Mouse (Mus musculus): ENCODE data around the gene Pex19.

Gene Pex19

DNA sequence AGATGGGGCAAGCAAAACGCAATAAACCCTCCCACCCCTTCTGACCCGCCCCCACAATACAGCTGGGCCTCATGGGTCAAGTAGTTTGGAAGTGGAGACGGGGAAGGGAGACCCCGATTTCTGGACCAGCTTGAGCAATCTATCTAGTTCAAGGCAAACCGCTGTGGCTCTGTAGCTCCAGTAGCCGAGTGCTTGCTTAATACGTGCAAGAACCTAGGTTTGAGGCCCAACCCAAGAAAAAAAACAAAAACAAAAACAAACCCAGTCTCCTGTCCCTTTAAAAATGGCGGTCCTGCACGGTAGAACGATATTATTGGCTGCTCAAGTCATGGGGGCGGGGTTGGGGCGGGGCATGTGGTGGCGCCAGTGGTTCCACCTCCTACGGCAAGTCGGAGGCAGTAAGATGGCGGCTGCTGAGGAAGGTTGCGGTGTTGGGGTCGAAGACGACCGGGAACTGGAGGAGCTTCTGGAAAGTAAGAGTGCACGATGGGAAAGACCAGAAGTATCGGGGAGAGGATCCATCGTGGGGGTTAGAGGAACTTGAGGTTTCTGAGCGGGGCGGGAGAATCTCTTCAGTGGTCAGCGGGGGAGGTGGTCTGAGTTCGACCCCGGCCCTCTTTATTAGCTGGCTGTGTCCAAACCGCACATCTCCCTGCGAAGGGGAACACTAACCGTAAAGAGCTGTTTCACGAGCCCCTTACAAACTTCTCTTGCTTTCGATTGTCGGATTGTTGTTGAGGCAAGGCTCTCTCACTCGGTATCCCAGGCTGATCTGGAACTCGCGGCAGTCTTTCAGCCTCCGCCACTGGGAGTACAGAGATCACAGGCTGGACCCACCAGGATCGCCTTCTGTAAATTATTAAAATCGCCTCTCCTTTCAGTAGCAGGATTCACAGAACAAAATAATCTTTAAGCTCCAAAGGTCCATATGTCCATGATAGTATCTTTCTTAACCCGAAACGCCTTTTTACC is at the start of gene Pex19:
Pex19 (plus strand) TSS at position 380 of the 972 bp plus-strand sequence.
- DNase-seq (ENCODE audit: low spot score in 2 of 2): peak; percentile 35 to 64

DNA sequence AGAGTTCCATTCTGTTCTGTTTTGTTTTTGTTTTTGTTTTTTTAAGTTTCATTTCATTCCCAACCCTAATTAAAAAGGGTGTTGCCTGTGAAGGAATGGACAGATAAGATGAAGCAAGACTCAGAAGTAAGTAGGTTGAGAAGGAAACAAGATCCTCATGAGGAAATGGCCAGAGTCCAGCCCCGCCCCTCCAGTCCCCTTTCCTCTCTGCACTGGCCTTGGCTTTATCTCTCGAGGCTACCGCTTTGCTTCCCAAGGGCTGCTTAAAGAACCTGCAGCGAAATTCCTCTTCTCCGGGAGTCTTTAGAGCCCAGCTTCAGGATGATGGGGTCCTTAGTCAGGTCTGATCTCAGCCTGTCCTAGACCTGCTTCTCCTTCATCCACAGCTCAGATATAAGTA is 48.6 kb upstream of the Pex19 start:
- DNase-seq (ENCODE audit: low spot score in 2 of 2): no peak

DNA sequence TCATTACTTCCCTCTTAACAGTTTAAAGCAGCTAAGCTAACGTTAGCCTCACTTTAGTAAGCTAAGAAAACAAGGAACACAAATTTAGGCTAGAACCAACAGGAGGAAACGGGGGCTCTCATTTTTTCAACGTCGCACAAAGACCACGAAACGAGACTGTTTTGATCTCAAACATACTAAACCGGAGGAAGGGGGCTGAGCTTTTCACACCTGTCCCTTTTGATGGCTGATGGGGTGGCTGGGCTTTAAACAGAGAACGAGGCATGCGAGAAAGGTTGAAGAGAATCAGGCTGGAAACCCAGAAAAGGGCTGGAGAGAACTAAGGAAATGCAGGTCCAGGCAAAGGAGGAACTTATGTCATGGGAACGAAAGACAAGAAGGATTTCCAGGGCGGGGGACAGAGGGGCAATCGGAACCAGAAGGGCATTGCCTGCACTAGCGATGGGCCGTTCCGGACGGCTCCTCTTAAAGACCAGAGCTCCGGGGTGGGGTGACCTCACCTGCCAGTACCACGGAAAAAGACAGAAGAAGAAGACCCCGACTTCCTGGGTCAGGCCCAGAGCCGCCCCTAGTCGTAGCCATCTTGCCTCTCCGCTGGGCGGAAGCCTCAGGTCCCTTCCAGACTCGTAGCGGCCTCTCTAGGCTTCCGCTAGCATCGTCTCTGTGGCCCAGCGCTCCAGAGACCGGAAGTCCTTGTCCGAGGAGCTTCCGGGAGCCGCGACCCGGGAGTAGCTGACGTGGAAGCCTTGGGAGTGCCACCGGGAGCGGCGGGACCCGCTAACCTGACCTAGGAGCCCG is 44.3 kb upstream of the Pex19 start, which contains the start of the genes Copa and Ncstn:
Copa (plus strand) TSS at position 429 of the 798 bp plus-strand sequence.
Ncstn (minus strand) TSS at position 695 of the 798 bp plus-strand sequence.
- DNase-seq (ENCODE audit: low spot score in 2 of 2): peak; percentile 79 to 94

DNA sequence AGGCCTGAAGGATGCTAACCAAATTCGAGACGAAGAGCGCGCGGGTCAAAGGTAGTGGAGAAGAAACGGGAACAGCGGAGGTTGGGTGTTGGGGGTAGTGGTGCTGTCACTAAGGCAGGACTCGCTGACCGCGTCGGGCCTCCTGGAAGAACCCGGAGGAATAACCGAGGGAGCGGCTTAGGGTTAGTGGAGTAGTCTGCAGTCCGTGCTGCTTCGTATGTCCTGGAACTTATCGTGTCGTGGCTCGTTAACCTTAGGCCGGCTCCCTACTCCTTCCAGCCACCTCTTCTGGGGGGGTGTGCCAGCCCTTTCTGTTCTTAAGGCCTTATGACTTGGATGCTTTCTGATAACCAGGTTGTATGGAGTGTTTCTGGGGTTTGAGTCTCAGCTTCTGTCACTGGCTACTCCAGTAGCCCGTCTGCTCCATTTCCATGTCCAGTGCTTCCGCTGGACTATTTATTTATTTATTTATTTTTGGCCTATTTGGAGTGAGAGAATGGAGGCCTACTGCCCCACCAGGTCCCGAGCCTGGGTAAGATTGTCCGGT is 43.6 kb upstream of the Pex19 start:
- DNase-seq (ENCODE audit: low spot score in 2 of 2): no peak

DNA sequence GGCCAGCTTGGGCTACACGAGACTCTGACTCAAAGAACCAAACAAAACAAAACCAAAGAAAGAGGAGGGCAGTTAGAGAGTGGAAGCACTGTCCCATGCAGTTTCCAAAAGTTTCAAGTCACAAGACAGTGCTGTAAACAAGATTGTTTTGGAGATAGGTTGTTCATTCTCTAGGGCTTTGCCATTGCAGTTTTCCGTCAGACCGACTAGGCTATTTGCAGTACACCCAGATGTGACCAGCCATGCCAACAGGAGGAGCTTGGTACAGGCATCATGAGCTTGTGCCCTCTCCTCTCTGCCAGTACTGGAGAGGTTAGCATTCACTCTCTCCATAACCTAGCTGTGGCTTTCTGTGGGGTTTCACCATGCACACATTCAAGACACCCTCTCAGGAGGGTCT is 33.0 kb upstream of the Pex19 start:
- DNase-seq (ENCODE audit: low spot score in 2 of 2): no peak

DNA sequence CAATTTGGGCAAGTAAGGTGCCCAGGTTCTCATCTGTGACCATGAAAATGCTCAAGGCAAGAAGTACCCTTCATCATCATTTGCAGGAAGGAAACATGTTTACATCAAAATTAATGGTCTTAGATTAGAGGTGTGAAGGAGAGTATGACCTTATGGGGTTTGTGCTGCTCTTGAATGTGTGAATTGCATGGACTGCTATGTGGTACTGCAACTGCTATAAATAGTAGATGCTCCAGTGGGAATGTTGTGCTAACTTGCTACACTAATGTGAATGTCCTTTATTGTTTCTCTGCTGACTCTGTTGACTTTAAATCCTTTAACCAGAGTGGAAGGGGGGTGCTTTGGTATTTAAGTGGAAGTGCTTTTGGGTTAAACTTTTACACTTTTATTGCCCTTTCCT is 32.3 kb upstream of the Pex19 start:
- no peak for DNase-seq (ENCODE audit: low spot score in 2 of 2)

DNA sequence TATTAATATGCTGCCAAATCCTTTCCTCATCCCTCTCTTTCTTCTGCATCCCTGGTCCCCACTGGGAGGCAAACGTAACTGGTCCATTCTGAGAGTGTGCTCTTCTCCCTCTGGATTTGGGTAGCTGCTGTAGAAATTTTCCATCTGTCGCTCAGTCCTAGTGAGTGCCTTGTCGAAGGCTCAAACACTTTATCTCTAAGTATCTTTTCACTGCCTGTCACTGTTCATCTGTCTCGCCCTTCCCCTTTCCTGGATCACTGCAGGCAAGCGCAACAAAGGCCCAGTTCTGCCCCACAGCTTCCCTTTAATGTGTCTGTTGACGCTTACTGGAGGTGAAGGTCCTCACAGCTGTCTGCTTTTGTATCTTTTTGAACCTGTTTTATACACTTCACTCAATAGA is 31.4 kb upstream of the Pex19 start:
- no peak for DNase-seq (ENCODE audit: low spot score in 2 of 2)

DNA sequence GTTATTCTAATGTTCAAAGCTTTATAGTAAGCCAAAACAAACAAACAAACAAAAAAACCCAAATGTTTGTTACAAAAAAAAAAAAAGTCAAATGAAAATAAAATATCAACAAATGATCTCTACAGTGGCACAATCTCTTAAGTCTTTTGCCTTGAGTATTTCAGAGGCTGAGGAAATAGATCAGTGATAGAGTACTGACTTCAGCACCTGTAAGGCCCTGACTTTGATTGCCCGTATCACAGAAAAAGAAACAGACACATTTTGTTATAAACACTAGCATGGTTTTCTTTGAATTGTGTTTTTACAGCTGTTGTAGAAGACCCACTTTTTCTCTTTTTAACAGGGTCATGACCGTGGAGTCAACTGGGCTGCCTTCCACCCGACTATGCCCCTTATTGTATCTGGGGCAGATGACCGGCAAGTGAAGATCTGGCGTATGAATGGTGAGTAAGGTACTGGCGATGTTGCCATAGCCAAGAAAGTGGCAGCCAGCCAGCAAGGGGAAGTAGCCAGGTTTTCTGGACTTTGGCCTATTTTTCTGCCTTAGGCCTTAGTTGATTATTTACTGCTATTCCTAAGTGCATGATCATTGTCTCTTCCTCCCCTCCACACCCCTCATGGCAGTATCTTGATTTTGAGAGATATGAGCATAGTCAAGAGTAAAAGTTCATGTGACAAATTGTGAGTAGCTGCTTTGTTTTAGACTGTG is 27.1 kb upstream of the Pex19 start:
- DNase-seq (ENCODE audit: low spot score in 2 of 2): no peak

DNA sequence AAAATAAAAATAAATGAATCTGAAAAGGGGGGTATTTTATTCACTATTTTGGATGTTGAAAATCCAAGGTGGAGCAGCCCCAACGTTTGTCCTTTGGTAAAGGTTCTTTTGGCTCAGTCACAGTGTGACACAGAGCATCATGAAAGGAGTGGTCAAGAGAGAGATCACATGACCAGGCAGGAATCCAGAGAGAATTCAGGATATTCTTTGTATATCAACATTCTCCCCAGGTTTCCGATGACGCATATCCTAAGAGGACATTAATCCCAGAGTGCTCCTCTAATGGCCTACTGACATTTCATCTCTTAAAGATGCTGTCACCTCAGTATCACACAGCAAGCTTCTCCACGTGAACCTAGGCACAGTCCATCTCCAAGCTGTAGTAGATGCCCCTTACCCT is 22.9 kb upstream of the Pex19 start:
- no peak for DNase-seq (ENCODE audit: low spot score in 2 of 2)

DNA sequence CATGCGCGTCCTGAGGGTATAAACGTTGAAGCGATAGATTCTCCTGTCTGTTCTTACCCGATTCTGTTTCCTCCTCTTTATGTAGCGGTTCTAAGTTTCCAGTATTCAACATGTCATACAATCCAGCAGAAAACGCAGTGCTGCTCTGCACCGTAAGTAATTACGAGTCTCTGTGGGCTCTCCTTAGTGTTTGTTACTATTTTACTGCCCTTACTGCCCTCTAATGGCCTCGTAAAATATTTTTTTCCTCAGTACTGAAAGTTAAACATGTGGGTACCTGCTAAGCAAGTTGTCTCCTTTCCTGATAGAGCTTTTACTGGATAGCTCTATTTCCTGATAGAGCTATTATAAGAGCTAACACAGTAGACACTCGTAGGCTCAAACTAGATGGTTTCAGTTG is 21.5 kb upstream of the Pex19 start:
- DNase-seq (ENCODE audit: low spot score in 2 of 2): no peak

DNA sequence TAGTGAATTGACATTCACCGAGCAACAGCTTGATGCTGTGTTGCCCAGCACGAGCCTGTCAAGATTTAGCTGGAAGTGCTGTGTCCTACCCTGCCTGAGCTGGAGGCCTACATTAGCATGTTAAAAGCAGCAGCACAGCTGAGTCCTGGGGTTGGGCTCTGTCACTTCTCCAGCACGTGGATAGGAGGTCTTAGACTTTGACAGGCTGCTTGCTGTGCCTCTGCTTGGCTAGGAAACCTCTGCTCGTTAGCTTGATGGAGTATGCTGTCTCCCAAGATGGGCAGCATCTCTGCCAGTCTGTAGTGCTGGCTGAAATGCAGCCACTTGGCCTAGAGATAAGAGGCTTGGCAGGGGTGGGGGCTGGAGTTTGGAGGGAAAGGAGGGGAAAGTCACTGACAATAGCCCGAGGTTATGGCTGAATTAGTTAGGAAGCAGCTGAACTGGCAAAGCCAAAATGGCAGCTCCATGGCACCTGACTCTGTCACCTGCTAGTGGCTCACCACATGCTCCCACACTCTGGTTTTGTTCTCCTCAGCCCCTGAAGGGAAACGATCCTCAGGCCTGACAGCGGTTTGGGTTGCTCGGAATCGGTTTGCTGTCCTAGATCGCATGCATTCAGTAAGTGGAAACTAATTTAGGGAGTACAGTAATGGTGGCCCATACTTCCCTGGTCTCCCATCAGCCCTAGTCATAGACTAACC is 18.6 kb upstream of the Pex19 start:
- DNase-seq (ENCODE audit: low spot score in 2 of 2): no peak

DNA sequence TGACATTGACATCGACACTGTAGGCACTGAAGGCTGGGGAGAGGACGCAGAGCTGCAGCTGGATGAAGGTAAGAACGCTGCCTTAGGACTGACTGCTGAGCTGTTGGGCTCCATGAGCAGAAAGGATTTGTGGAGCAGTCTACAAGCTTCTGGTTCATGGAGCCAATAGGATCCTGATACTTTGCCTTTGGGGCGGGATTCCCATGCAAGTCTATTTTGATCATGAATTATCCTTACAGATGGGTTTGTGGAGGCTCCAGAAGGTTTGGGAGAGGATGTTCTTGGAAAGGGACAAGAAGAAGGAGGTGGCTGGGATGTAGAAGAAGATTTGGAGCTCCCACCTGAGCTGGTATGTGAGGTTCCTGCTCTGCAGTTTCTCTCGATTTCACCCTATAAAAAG is 9.6 kb upstream of the Pex19 start:
- peak in 1 of 2 experiments; percentile 27 for DNase-seq (ENCODE audit: low spot score in 2 of 2)

DNA sequence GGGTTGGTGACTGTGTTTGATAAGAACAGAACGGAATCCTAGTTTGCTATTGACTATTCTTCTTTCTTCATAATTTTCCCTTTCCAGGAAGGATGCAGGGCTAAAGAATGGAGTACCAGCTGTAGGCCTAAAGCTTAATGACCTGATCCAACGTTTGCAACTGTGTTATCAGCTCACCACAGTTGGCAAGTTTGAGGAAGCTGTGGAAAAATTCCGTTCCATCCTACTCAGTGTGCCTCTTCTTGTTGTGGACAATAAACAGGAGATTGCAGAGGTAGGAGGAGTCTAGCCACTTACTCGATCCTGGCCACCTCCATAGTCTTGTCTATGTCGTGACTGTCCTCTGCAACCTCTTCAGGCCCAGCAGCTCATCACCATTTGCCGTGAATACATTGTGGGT is 7.5 kb upstream of the Pex19 start:
- no peak for DNase-seq (ENCODE audit: low spot score in 2 of 2)

DNA sequence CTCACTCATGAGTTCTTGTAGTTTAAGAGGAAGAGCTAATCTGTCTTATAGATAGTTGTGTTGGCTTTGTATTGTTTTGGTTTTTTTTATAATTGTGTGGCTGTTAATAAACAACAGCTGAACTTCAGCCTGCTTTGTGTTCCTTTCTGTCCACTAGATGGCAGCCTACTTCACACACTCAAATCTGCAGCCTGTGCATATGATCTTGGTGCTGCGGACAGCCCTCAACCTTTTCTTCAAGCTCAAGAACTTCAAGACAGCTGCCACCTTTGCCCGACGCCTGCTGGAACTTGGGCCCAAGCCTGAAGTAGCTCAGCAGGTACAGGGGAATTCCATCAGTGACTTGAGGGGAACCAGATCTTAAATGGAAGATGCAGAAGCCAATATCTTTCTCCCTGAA is 6.8 kb upstream of the Pex19 start:
- DNase-seq (ENCODE audit: low spot score in 2 of 2): peak in 1 of 2 experiments; percentile 52

DNA sequence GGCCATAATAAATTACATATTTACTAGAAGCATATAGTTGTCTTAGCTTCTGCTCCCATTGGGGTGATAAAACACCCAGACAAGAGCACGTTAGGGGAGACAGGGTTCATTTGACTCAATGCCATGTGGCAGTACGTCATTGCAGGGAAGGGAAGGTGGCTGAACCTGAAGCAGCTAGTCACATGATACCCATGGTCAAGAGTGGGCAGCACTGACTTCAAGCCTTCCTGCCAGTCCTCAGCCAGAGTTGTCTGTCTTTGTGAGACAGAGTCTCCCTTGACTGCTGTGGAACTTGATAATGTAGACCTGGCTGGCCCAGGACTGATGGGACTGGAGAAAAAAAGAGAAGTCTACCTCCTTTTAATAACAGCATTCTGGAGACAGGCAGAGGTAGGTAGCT is 3.9 kb upstream of the Pex19 start:
- no peak for DNase-seq (ENCODE audit: low spot score in 2 of 2)

DNA sequence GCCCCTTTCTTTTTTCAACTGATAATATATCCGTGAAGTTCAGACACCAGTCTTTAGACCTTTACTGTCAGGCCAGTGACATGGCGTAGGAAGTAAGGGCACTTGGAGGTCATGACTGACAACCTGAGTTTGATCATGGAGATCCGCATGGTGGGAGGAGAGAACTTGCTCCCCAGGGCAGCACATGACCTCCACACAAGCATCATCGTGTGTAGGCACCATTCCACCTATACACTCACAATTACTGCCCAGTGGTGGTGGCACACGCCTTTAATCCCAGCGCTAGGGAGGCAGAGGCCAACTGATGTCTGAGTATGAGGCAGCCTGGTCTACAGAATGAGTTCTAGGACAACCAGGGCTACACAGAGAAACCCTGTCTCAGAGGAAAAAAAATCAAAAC is 2.0 kb upstream of the Pex19 start:
- no peak for DNase-seq (ENCODE audit: low spot score in 2 of 2)

DNA sequence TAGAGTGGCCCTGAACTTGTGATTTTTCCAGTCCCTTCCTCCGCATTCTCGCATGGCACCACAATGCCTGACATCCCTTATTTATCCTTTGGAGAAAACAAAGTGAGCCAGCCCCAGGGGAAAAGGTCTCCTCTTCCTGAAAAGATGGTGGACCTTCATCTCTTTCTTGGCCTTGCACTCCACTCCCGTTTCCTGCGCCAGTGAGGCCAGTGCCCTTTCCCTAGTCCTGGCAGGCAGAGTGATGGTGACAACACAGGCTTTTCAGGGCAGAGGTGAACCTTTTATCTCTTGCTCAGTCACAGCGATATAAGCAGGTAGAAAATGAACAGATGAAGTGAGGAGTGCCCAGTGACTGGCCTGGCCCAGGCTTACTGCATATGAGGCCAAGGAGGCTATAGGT is 932 bp downstream of the Pex19 start:
- no peak for DNase-seq (ENCODE audit: low spot score in 2 of 2)

DNA sequence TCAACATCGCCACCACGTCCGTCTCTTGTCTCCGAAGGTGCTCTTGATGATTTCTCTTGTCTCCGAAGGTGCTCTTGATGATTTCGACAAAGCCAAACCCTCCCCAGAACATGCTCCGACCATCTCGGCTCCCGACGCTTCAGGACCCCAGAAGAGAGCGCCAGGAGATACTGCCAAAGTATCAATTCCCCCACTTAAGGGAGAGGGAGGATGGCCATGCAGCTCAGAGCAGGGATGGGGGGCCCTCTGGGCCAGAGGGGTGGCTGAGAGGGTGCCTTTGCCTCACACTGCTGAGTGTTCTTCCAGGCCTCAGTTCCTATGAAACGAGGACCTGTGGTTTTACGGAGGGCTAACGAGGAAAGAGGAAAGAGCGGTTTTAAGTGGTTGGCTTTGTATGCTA is 2.0 kb downstream of the Pex19 start:
- no peak for DNase-seq (ENCODE audit: low spot score in 2 of 2)

DNA sequence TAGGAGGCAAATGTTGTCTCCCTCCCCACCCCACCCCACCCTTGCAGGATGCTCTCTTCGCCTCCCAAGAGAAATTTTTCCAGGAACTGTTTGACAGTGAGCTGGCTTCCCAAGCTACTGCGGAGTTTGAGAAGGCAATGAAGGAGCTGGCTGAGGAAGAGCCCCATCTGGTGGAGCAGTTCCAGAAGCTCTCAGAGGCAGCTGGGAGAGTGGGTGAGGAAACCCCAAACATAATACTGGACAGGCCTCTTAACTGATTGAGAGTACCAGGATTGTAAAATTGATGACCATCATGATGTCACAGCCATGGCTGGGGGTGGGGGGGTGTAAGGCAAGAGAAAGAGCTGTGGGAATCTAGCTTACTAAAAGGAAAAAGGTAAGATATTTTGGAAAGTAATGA is 2.6 kb downstream of the Pex19 start:
- no peak for DNase-seq (ENCODE audit: low spot score in 2 of 2)

DNA sequence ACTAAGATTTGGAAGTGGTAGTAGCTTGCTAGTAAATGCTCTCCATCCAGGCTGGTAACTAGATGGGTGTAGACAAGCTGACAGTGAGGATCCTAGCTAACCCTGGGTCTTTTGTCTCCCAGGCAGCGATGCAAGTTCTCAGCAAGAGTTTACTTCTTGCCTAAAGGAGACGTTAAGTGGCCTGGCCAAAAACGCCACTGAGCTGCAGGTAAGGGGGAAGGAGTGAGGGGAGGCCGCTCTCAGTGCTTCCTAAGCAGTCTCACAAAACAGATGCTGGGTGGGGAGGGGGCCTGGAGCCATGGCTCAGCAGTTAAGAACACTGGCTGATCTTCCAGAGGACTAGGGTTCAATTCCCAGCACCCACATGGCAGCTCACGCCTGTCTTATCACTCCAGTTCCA is 3.2 kb downstream of the Pex19 start:
- no peak for DNase-seq (ENCODE audit: low spot score in 2 of 2)

DNA sequence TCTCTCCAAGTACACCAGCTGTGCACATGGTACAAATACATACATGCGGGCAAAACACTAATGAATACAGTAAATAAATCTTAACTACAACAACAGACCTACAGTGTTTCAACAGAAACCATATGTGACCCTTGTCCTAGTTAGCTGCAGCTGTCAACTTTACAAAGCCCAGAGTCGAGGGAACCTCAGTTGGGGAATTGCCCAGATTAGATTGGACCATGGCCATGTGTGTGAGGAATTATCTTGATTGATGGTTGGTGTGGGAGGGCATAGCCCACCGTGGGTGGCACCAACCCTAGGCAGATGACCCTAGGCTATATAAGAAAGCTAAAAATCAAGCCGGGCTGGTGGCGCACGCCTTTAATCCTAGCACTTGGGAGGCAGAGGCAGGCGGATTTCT is 5.8 kb downstream of the Pex19 start:
- DNase-seq (ENCODE audit: low spot score in 2 of 2): no peak

Data from left cerebral cortex, adult 9 months (tissue).